Mouse (Mus musculus): Measurements from ENCODE around the gene Mta1. TPM values are rescaled to one million over a fixed set of nuclear protein-coding genes. Genes with fewer than 3 reads are reported as not detected.

The Mta1 gene
- polyA plus RNA-seq, 1 experiment = 77.4 TPM

DNA sequence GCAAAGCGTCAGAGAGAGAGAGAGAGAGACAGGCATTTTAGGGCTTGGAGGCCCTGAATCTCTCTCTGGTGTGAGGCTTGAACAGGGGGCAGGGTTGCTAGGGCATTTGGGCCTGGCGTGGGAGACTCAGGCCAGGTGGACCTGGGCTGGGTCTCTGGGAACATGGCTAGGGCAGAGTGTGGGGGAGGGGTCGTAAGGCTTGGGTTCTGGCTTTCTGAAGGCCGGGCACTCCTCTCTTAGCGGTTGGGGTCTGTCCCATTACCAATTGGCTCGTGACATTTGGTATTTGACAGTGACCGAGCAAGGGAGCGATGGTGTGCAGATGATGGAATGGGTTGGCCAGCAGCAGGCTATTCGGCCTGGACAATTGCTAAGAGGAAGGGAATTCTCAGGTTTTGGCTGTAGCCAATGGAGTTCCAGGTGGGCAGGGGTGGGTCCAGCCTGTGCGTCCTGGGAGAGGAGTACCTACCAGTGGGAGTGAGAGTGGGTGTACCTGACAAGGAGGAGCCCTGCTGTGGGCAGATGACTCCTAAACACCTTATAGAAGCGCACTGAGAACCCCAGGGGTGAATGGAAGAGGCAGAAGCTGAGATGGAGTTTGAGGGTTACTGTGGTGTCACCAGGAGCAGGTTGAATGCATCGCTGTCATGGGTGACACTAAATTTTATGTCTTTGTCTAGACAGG lies 88.4 kb downstream of the Mta1 start:
- Histone ChIP-seq H3K4me3 (replicated peaks; ENCODE audit: extremely low read depth, low read depth, low read length) (no peak overlapping the region), H3K4me1 (ENCODE audit: control insufficient read depth, insufficient read depth, low read length) (peaks cover 3% of the 10 kb centered on the region; the same call in 1 of the 2 replicates)
- WGBS = 44% methylated on average over 12 of the region's 12 CpGs
- TF ChIP-seq POLR2A (IDR thresholded peaks at IDR 0.05; ENCODE audit: borderline replicate concordance, extremely low read depth, low read depth, low read length) = no peak
- TF ChIP-seq CTCF (IDR thresholded peaks at IDR 0.05; ENCODE audit: insufficient read depth, low read length) = no peak
- no peak for DNase-seq

Other genes starting within 250 kb of the Mta1 start
- 9.2 and 12.9 TPM in 2 replicates for gene Gpr132, start 230.1 kb upstream of the Mta1 start, polyA plus RNA-seq (2012; rRNA removed)
- gene Jag2, start 168.5 kb upstream of the Mta1 start, polyA plus RNA-seq (2012; rRNA removed) = 54.0 and 62.8 TPM in 2 replicates
- 43.4 and 47.4 TPM in 2 replicates for gene Nudt14, start 156.2 kb upstream of the Mta1 start, polyA plus RNA-seq (2012; rRNA removed)
- 48.4 and 72.3 TPM in 2 replicates for gene Btbd6, start 121.8 kb upstream of the Mta1 start, polyA plus RNA-seq (2012; rRNA removed)
- 83.3 and 131 TPM in 2 replicates for gene Brf1, start 97.6 kb upstream of the Mta1 start, polyA plus RNA-seq (2012; rRNA removed)
- gene Pacs2, start 83.8 kb upstream of the Mta1 start, polyA plus RNA-seq (2012; rRNA removed) = 51.8 and 54.8 TPM in 2 replicates
- gene Tex22, start 23.8 kb upstream of the Mta1 start, polyA plus RNA-seq (2012; rRNA removed) = 0.24 and 0.31 TPM in 2 replicates
- 1,334 and 1,488 TPM in 2 replicates for gene Crip2, start 42.0 kb downstream of the Mta1 start, polyA plus RNA-seq (2012; rRNA removed)
- gene Crip1, start 48.0 kb downstream of the Mta1 start, polyA plus RNA-seq (2012; rRNA removed) = 746 and 1,492 TPM in 2 replicates
- 2.9 and 4.2 TPM in 2 replicates for gene Tedc1, start 58.1 kb downstream of the Mta1 start, polyA plus RNA-seq (2012; rRNA removed)
- 0.52 and 0.60 TPM in 2 replicates for gene Tmem121, start 87.7 kb downstream of the Mta1 start, polyA plus RNA-seq (2012; rRNA removed)

Measured in lung, adult 2 months (tissue).